Mouse (Mus musculus): ENCODE results near the gene Tubal3. TPM values are rescaled to one million over a fixed set of nuclear protein-coding genes. Genes with fewer than 3 reads are reported as not detected.
A peak's percentile ranks its signal among the peaks of the same experiment; 100 is the strongest.

Tubal3 gene
- not detected in 2 replicates for total RNA-seq (2012; rRNA removed)
- 0.07 TPM in 1 of 2 replicates, not detected in the other for total RNA-seq (2014; rRNA removed)
- not detected in 2 replicates for polyA plus RNA-seq (2012; ENCODE audit: insufficient read length, low read depth)

DNA sequence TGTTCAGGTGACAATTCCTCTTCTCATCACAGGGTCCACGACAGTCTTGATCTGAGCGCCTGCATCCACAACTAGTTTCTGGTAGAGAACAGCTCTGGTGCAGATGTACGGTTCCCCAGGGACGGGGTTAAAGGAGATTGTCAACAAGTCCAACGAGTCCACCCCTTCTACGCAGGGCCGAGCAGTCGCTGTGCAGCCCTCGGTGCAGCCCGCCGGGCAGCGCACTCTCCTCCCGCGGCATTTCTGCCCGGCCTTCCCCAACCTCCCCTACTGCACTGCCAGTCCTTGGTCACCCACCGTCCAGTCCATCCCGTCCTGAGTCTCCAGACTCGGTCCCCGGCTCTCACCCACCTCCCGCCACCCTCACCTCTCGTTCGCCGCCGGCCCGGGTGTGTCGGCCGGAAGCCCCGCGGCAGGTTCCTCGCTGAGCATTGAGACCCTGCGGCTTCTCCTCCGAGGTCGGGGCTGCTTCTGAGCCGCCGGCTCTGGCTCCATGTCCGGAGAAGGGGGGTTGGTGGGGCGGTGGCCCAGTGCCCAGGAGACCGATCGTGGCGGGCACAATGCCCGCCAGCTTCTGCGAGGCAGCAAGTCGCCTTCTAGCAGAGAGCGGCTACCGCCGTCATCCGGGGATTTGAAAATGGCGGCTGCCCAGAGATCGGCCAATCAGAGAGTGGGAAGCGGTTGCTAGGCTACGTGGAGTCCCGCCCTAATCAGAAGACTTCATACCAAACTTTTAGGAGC is at the start of gene Tubal3, which contains the start of gene Net1:
Gene Tubal3, plus strand, starts transcription at position 704 of the 741 bp plus-strand sequence.
Gene Net1, minus strand, starts transcription at position 650 of the 741 bp plus-strand sequence.
- Histone ChIP-seq H3K27me3 (replicated peaks) (no peaks in the 10 kb centered on the region), H3K9ac (ENCODE audit: insufficient read depth, low read depth) (peak within 1 kb of the TSS; percentile 56), H3K36me3 (replicated peaks in 1 of 2; ENCODE audit: control insufficient read depth in 1 of 2, insufficient read depth in 1 of 2, low read length in 1 of 2) (peaks cover 0 to 20% of the 10 kb centered on the region in 2 experiments), H3K4me1 (ENCODE audit: control insufficient read depth in 1 of 2, insufficient read depth in 2 of 2) (peaks cover 0 to 13% of the 10 kb centered on the region in 2 experiments; a peak in 2 of 4 replicates), H3K79me2 (replicated peaks; ENCODE audit: control insufficient read depth, extremely low read depth, insufficient read depth, poor library complexity, severe bottlenecking) (peaks cover 5% of the 10 kb centered on the region), H3K27ac (ENCODE audit: insufficient read depth, low read depth) (no peak within 1 kb of the TSS), H3K4me2 (ENCODE audit: insufficient read depth, low read depth, poor library complexity, severe bottlenecking) (peak within 1 kb of the TSS; percentile 82), H3K9me3 (replicated peaks; ENCODE audit: low read length) (peaks cover 5% of the 10 kb centered on the region), H3K4me3 (replicated peaks in 1 of 3; ENCODE audit: low read depth in 2 of 3, low read length in 2 of 3, poor library complexity in 1 of 3) (peak within 1 kb of the TSS; percentile 79 to 88 (median 83))
- DNase-seq (ENCODE audit: extremely low read depth), result peak; percentile 88
- dilution Hi-C loops (cut with MboI; ENCODE audit: extremely low pct_ligation_motif_present, extremely low pct_unique_long_range_greater_than_20kb, low sequenced_read_pairs), result no loop called here
- in situ Hi-C loops (cut with MboI; ENCODE audit: low pct_ligation_motif_present, low pct_unique_long_range_greater_than_20kb, low sequenced_read_pairs), result loop anchor here (25.0 kb wide), 1 partner anchor 505 kb away; no protein-coding TSS in a partner anchor
- TF ChIP-seq E2F4 (IDR thresholded peaks at IDR 0.05; ENCODE audit: insufficient replicate concordance, low read depth, low read length), result peak; percentile 80; the same call in 1 of the 2 replicates
- TF ChIP-seq HCFC1 (IDR thresholded peaks at IDR 0.05; ENCODE audit: low read depth, low read length), result peak; percentile 51
- TF ChIP-seq TCF12 (IDR thresholded peaks at IDR 0.05; ENCODE audit: low read depth, low read length), result peak; percentile 51; the same call in 1 of the 2 replicates
- peak; percentile 86 for TF ChIP-seq NELFE (IDR thresholded peaks at IDR 0.05; ENCODE audit: low read depth, low read length)
- TF ChIP-seq PAX5 (IDR thresholded peaks at IDR 0.05; ENCODE audit: low read length), result no peak
- 0 out of 2 replicates have a peak, but pooled peaks have one; percentile 40 for TF ChIP-seq ZMIZ1 (IDR thresholded peaks at IDR 0.05; ENCODE audit: low read depth, low read length)
- peak; percentile 95 for TF ChIP-seq SIN3A (IDR thresholded peaks at IDR 0.05; ENCODE audit: low read length)
- TF ChIP-seq KAT2A (IDR thresholded peaks at IDR 0.05; ENCODE audit: insufficient replicate concordance, low read length), result 0 out of 2 replicates have a peak, but pooled peaks have one; percentile 33
- TF ChIP-seq CHD2 (IDR thresholded peaks at IDR 0.05; ENCODE audit: low read length), result peak; percentile 34; the same call in 1 of the 2 replicates
- TF ChIP-seq USF2 (conservative IDR thresholded peaks at IDR 0.05; ENCODE audit: low read depth, low read length), result no peak
- TF ChIP-seq TBP (conservative IDR thresholded peaks at IDR 0.05; ENCODE audit: low read depth, low read length), result 0 out of 2 replicates have a peak, but pooled peaks have one; percentile 25
- no peak for TF ChIP-seq JUN (IDR thresholded peaks at IDR 0.05; ENCODE audit: insufficient read depth, low read depth, low read length)
- peak; percentile 89 for TF ChIP-seq POLR2A (IDR thresholded peaks at IDR 0.05; ENCODE audit: low read depth, low read length)
- TF ChIP-seq MXI1 (IDR thresholded peaks at IDR 0.05; ENCODE audit: low read depth, low read length), result peak; percentile 83
- no peak for TF ChIP-seq CTCF (conservative IDR thresholded peaks at IDR 0.05 in 1 of 2, IDR thresholded peaks at IDR 0.05 in 1 of 2; ENCODE audit: low read depth in 2 of 2, low read length in 2 of 2)
- TF ChIP-seq ELF1 (IDR thresholded peaks at IDR 0.05; ENCODE audit: low read depth, low read length), result peak; percentile 35; the same call in 1 of the 2 replicates
- TF ChIP-seq EP300 (IDR thresholded peaks at IDR 0.05; ENCODE audit: low read length), result no peak
- 0 out of 2 replicates have a peak, but pooled peaks have one; percentile 18 for TF ChIP-seq IRF4 (IDR thresholded peaks at IDR 0.05; ENCODE audit: low read depth, low read length)
- 0 out of 2 replicates have a peak, but pooled peaks have one; percentile 40 for TF ChIP-seq MEF2A (IDR thresholded peaks at IDR 0.05; ENCODE audit: borderline replicate concordance, low read depth, low read length)
- peak; percentile 84; the same call in 1 of the 2 replicates for TF ChIP-seq UBTF (IDR thresholded peaks at IDR 0.05; ENCODE audit: low read depth, low read length)
